Mouse (Mus musculus): ENCODE results near the gene Pdk2.

- TF ChIP-seq EP300 (IDR thresholded peaks at IDR 0.05; ENCODE audit: low read depth) (no peak), CTCF (IDR thresholded peaks at IDR 0.05; ENCODE audit: low read depth) (no peak)
Measured at GRCm38 (mm10) chr11:94992480-94992753, 48.7 kb downstream of the Pdk2 start.

Data from heart, postnatal 0 days (tissue).